Mouse (Mus musculus) heart, embryonic 13.5 days (tissue): ENCODE measurements around the gene Fbln2. TPM values are rescaled to one million over a fixed set of nuclear protein-coding genes. Genes with fewer than 3 reads are reported as not detected.

Source experiments
- ATAC-seq: fragments of 200-750 bp; cut with Nextera tagmentation; 2 replicates; pipeline ENCODE4 v1.8.0; 2017; ENCODE audit warnings: moderate TSS enrichment; ENCODE audit not compliant: insufficient number of reproducible peaks, low FRiP score, low TSS enrichment; ENCODE audit errors: extremely low read depth
- H3K27ac ChIP-seq: fragments of 300-500 bp; sonication (generic); replicated peaks from 2 replicates; pipeline ENCODE4 v1.5.1; 2015; ENCODE audit warnings: moderate library complexity, mild to moderate bottlenecking, inconsistent platforms
- H3K27me3 ChIP-seq: fragments of 300-500 bp; sonication (generic); replicated peaks from 2 replicates; pipeline ENCODE4 v1.6.1; 2015; ENCODE audit warnings: mild to moderate bottlenecking, inconsistent platforms
- H3K36me3 ChIP-seq: fragments of 300-500 bp; sonication (generic); 2 replicates; pipeline ENCODE4 v1.6.1; 2015; ENCODE audit warnings: mild to moderate bottlenecking, inconsistent platforms
- H3K4me1 ChIP-seq: fragments of 300-500 bp; sonication (generic); 2 replicates; pipeline ENCODE4 v1.6.1; 2015; ENCODE audit warnings: inconsistent platforms
- H3K4me2 ChIP-seq: fragments of 300-500 bp; sonication (generic); 2 replicates; pipeline ENCODE4 v1.6.1; 2015; ENCODE audit warnings: inconsistent platforms, mild to moderate bottlenecking, moderate library complexity
- H3K4me3 ChIP-seq: fragments of 300-500 bp; sonication (generic); 2 replicates; pipeline ENCODE4 v1.5.1; 2015; ENCODE audit warnings: moderate library complexity, mild to moderate bottlenecking, inconsistent platforms
- H3K9ac ChIP-seq: fragments of 300-500 bp; sonication (generic); 2 replicates; pipeline ENCODE4 v1.6.1; 2015; ENCODE audit warnings: inconsistent platforms, mild to moderate bottlenecking, moderate library complexity
- H3K9me3 ChIP-seq: fragments of 300-500 bp; sonication (generic); 2 replicates; pipeline ENCODE4 v1.6.1; 2016; ENCODE audit warnings: inconsistent platforms
- WGBS: fragments of 180-500 bp; shearing (Covaris S2); methylation state at CpG from one replicate; pipeline ENCODE4 v1.1.7; 2015; ENCODE audit warnings: mixed read lengths; 5-methylcytosine and 5-hydroxymethylcytosine counted together
- polyA plus RNA-seq: library from polyadenylated mRNA; unstranded; fragments of >200 nt; fragmentation: Nextera tagmentation; extraction: Ambion mirVana; gene quantifications from 2 replicates; pipeline ENCODE4 v1.2.1, GENCODE M21; 2015

Fbln2 gene
- polyA plus RNA-seq, 1 experiment from 2014 or later: 181 TPM

- no peak overlapping the region for H3K4me2 ChIP-seq
- no peak overlapping the region for H3K4me3 ChIP-seq
- no peaks in the 10 kb centered on the region for H3K36me3 ChIP-seq
- 26% methylated on average over 4 of the region's 4 CpGs for WGBS
- ATAC-seq: no peak
- no peak overlapping the region for H3K9ac ChIP-seq
- peaks cover 63% of the 10 kb centered on the region for H3K27me3 ChIP-seq
- H3K4me1 ChIP-seq: no peaks in the 10 kb centered on the region
- H3K9me3 ChIP-seq: no peaks in the 10 kb centered on the region
- no peak overlapping the region for H3K27ac ChIP-seq
These were observed 67.2 kb downstream of the Fbln2 start for GRCm38 (mm10) chr6:91279477-91279876.

- Histone ChIP-seq H3K4me3 (no peak overlapping the region), H3K9me3 (no peaks in the 10 kb centered on the region), H3K4me2 (no peak overlapping the region), H3K27me3 (peaks cover 80% of the 10 kb centered on the region), H3K36me3 (no peaks in the 10 kb centered on the region), H3K4me1 (peaks cover 15% of the 10 kb centered on the region), H3K9ac (no peak overlapping the region), H3K27ac (no peak overlapping the region)
- no peak for ATAC-seq
- WGBS: 8% methylated on average over 6 of the region's 6 CpGs
These were observed 69.0 kb downstream of the Fbln2 start for GRCm38 (mm10) chr6:91281206-91281605.

DNA sequence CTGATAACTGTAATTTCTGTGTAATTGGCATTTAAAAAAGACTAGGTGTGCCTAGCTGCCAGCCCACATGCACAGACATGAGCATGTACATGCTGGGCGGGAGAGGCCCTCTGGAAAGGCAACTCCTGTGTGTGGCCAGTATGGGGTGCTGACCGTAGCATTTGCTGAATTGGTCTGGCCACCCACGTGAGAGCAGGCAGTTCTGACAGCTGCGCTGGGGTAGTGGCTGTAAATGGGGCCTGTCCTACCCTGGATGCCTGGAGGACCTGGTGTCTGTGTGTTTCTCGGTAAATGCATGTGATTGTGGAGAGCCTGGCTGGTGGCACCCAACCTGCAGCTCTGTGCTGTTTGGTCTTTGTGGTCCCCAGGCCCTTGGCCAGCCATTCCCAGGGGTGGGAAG, 69.5 kb downstream of the Fbln2 start:
- H3K4me3 ChIP-seq: no peak overlapping the region
- H3K4me1 ChIP-seq: peaks cover 15% of the 10 kb centered on the region
- no peak overlapping the region for H3K9ac ChIP-seq
- H3K9me3 ChIP-seq: no peaks in the 10 kb centered on the region
- H3K4me2 ChIP-seq: no peak overlapping the region
- no peak for ATAC-seq
- WGBS: 46% methylated on average over 5 of the region's 5 CpGs
- H3K36me3 ChIP-seq: no peaks in the 10 kb centered on the region
- H3K27ac ChIP-seq: no peak overlapping the region
- H3K27me3 ChIP-seq: peaks cover 86% of the 10 kb centered on the region

- Histone ChIP-seq H3K9ac (no peak overlapping the region), H3K9me3 (no peaks in the 10 kb centered on the region), H3K4me1 (peaks cover 15% of the 10 kb centered on the region), H3K27me3 (peaks cover 96% of the 10 kb centered on the region), H3K4me2 (no peak overlapping the region), H3K4me3 (no peak overlapping the region), H3K36me3 (no peaks in the 10 kb centered on the region), H3K27ac (no peak overlapping the region)
- no peak for ATAC-seq
- 61% methylated on average over 7 of the region's 7 CpGs for WGBS
These were observed 70.8 kb downstream of the Fbln2 start for GRCm38 (mm10) chr6:91283031-91283430.

DNA sequence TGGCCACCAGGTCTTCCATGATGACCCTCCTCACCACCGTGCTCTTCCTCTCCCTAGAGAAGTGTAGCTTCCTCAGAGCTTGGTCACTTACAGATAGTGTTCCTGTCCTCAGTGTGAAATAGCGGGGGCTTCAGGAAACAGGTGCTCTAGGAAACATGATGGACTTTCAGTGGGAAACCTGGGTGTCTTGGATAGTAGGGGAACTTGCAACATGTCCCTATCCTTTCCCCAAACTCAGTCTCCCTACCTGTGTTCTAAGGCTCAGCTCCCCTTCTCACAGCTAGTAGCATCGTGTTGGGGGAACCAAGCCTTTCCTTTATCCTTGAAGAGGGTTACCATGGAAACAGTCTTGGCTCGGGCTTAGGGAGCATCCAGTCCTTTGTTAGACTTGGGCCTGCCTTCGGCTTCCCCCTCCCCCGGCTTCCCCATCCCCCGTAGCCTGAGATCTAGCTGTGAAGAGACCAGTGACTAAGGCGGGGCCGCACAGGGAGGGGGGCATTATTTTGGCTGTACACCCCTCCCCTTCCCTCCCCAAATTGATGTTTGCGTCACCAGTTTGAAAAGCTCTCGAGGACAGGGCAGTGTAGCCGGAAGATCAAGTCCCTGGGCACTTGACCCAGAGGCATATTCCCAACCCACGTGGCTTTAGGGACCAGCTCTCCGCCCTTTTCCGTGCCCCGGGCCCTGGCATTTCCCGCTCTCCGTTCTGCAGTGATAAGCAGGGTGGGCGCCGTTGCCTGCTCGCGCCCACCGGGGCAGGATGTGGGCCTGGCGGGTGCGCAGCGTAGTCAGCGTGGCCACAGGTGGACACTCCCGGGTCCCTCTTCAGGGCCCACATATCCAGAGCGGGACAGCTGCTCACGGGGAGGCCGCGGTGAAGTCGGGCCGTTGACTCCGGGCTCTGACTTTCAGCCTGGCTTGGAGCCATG, 72.5 kb downstream of the Fbln2 start:
- peaks cover 97% of the 10 kb centered on the region for H3K27me3 ChIP-seq
- peak overlapping the region; percentile 33 for H3K4me3 ChIP-seq
- WGBS: 8% methylated on average over 35 of the region's 35 CpGs
- H3K27ac ChIP-seq: no peak overlapping the region
- no peaks in the 10 kb centered on the region for H3K36me3 ChIP-seq
- ATAC-seq: 0 out of 2 replicates have a peak, but pooled peaks have one; percentile 47
- H3K9me3 ChIP-seq: no peaks in the 10 kb centered on the region
- H3K9ac ChIP-seq: 0 out of 2 replicates have a peak overlapping the region, but pooled peaks have one; percentile 40
- H3K4me1 ChIP-seq: peaks cover 15% of the 10 kb centered on the region
- peak overlapping the region; percentile 61 for H3K4me2 ChIP-seq

- H3K4me1 ChIP-seq: peaks cover 15% of the 10 kb centered on the region
- WGBS: under 1% methylated on average over 28 of the region's 28 CpGs
These were observed 73.2 kb downstream of the Fbln2 start for GRCm38 (mm10) chr6:91285450-91285790.

DNA sequence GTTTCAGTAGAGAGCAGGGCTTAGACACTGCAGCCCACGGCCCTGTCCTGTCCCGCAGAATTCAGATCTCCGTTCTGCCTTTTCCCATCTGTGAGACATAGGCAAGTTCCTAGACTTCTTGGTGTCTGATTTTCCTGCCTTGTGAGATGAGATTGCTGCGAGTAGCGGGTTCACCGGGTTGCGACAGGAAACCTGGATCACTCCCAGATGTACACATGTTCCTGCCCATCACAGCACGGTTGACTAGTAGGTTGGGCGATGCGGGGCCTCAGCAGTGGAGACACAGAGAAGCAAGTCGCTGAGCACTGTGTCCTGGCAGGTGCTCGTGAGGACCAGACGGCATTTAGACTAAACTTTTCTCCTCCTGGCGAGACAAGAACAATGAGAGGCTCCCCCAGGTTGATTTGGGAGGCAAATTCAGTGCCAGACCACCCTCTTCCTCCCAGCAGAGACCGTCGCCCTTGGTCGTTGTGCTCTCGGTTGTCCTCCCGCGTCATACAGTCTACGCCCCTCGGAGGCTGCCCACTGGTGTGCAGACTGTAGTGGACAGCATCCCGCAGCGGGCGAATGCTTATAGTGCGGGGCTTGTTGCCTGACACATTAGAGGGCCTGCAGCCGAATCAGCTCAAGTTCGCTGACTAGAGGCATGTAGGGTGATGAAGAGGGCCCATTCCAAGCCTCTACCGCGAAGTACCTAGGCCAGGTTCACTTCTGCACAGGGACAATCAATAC, 73.7 kb downstream of the Fbln2 start:
- H3K9me3 ChIP-seq: no peaks in the 10 kb centered on the region
- no peak overlapping the region for H3K27ac ChIP-seq
- peaks cover 15% of the 10 kb centered on the region for H3K4me1 ChIP-seq
- peak overlapping the region; percentile 33 for H3K4me3 ChIP-seq
- H3K36me3 ChIP-seq: no peaks in the 10 kb centered on the region
- ATAC-seq: no peak
- peak overlapping the region; percentile 61 for H3K4me2 ChIP-seq
- no peak overlapping the region; the same call in 1 of the 2 replicates for H3K9ac ChIP-seq
- peaks cover 98% of the 10 kb centered on the region for H3K27me3 ChIP-seq
- WGBS: 29% methylated on average over 30 of the region's 30 CpGs

More at GRCm38 (mm10) chr6:91285450-91285790, 73.2 kb downstream of the Fbln2 start:
- peak overlapping the region; percentile 33 for H3K4me3 ChIP-seq
- peak overlapping the region; percentile 40; the same call in 1 of the 2 replicates for H3K9ac ChIP-seq
- ATAC-seq: 0 out of 2 replicates have a peak, but pooled peaks have one; percentile 16
- no peaks in the 10 kb centered on the region for H3K9me3 ChIP-seq
- peaks cover 97% of the 10 kb centered on the region for H3K27me3 ChIP-seq
- no peak overlapping the region for H3K27ac ChIP-seq
- H3K36me3 ChIP-seq: no peaks in the 10 kb centered on the region
- peak overlapping the region; percentile 61 for H3K4me2 ChIP-seq

GRCm38 (mm10) chr6:91286624-91287023, 74.4 kb downstream of the Fbln2 start:
- Histone ChIP-seq H3K9ac (no peak overlapping the region), H3K9me3 (no peaks in the 10 kb centered on the region), H3K4me3 (no peak overlapping the region), H3K36me3 (no peaks in the 10 kb centered on the region), H3K27me3 (peaks cover 100% of the 10 kb centered on the region), H3K4me1 (peaks cover 15% of the 10 kb centered on the region), H3K27ac (no peak overlapping the region), H3K4me2 (no peak overlapping the region)
- 5% methylated on average over 15 of the region's 15 CpGs for WGBS
- ATAC-seq: no peak

- Histone ChIP-seq H3K4me3 (no peak overlapping the region), H3K27me3 (peaks cover 100% of the 10 kb centered on the region), H3K9me3 (no peaks in the 10 kb centered on the region), H3K4me2 (no peak overlapping the region), H3K4me1 (peaks cover 15% of the 10 kb centered on the region), H3K27ac (no peak overlapping the region), H3K9ac (no peak overlapping the region), H3K36me3 (no peaks in the 10 kb centered on the region)
- 60% methylated on average over 4 of the region's 4 CpGs for WGBS
- ATAC-seq: no peak
These were observed 74.9 kb downstream of the Fbln2 start for GRCm38 (mm10) chr6:91287148-91287547.

- H3K27ac ChIP-seq: no peak overlapping the region
- H3K9ac ChIP-seq: no peak overlapping the region
- WGBS: 74% methylated on average over 6 of the region's 6 CpGs
- H3K4me2 ChIP-seq: no peak overlapping the region
- peaks cover 100% of the 10 kb centered on the region for H3K27me3 ChIP-seq
- H3K9me3 ChIP-seq: no peaks in the 10 kb centered on the region
- H3K4me1 ChIP-seq: peaks cover 15% of the 10 kb centered on the region
- H3K36me3 ChIP-seq: no peaks in the 10 kb centered on the region
- no peak for ATAC-seq
- no peak overlapping the region for H3K4me3 ChIP-seq
These were observed 75.4 kb downstream of the Fbln2 start for GRCm38 (mm10) chr6:91287636-91288035.

- WGBS: 50% methylated on average over 3 of the region's 3 CpGs
- no peak overlapping the region for H3K4me3 ChIP-seq
- peaks cover 100% of the 10 kb centered on the region for H3K27me3 ChIP-seq
- no peak overlapping the region for H3K4me2 ChIP-seq
- no peak overlapping the region for H3K27ac ChIP-seq
- no peak for ATAC-seq
- no peaks in the 10 kb centered on the region for H3K9me3 ChIP-seq
- no peak overlapping the region for H3K9ac ChIP-seq
- H3K36me3 ChIP-seq: no peaks in the 10 kb centered on the region
- H3K4me1 ChIP-seq: peaks cover 15% of the 10 kb centered on the region
These were observed 76.1 kb downstream of the Fbln2 start for GRCm38 (mm10) chr6:91288251-91288785.
